Mouse (Mus musculus) heart, postnatal 0 days (tissue): Measurements from ENCODE around the gene Ryr3.

ENCODE experiments used
- CTCF ChIP-seq: IDR thresholded peaks from 2 replicates; pipeline ENCODE4 v1.5.1; 2016; ENCODE audit warnings: antibody characterized with exemption, control low read depth, low read depth
- EP300 ChIP-seq: IDR thresholded peaks from 2 replicates; pipeline ENCODE4 v1.6.1; 2016; ENCODE audit warnings: antibody characterized with exemption, low read depth

GRCm38 (mm10) chr2:112799351-112799994 lies 417.4 kb downstream of the Ryr3 start:
- TF ChIP-seq CTCF (no peak), EP300 (no peak)
